Mouse (Mus musculus) spleen, adult 12 weeks (tissue): ENCODE data around the gene Raver2.
A peak's percentile ranks its signal among the peaks of the same experiment; 100 is the strongest.

Experiments
- DNase-seq: peaks from one replicate; pipeline ENCODE4 v3.0.0; 2022; ENCODE audit warnings: low spot score

Gene Raver2

DNA sequence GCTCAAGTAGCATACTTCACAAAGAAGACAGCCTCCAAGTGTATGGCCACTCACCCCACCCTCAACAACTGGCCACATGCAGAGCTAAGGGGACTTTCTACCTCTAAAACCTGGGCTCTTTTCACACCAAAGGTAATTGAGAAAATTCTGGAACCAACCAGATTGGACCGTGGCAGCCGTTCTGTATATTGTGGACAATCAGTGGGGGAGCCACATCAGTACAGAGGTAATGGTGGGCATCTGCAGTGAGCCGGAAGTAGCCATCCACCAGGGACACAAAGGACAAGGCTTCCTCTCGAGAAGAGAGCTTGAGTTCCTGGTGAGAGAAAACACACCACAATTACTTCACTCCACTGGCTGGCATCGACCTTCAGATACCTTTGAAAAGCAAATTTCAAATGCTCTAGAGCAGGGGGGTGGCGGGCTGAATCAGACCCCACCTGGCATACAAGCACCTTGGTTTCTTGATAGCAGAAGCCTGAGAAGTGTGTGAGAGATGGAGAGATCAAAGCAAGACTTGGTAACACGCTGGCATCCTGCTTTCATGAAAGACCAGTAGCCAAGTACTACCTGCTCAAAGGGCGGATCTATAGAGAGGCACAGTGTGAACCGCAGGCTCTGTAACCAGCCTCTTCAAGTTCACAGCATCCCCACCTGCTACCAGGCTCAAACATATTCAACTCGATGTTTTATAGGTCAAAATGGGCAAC lies 106.3 kb downstream of the Raver2 start:
- DNase-seq = no peak

DNA sequence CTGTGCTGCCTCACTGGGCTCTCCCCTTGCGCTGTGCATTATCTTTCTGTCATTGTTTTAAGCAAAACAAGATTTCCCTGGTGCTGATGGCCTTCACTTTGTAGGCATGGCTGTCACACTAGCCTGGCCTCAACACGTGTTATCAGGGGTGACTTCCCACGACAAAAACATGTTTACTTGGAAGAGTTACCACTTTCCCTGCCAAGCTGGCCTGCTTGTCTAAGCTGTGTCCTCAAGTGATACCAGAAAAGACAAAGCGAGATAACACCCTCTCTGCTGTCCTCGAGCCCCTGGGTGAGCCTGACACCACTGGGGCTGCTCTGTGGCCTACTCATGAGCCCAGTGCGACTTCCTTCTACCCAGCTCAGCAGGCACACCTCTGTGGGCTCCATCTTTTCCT lies 107.3 kb downstream of the Raver2 start:
- no peak for DNase-seq

DNA sequence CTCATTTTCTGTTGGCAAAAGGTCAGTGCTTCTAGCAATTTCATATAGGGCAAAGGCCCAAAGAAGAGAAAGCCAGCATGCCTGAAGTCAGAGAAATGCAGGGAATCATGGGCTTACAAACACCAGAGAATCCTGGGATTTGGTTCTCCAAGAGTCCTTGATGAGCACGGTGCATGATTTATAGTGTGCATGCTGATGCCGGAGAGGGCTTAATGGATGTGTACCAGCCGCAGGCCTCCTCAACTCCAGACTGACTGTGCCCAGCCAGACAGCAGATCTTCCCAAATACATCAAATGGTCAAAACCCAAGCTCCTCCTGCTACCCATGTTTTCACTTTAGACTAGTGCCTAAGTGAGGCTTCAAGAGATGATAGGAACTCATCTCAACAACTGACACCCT lies 109.0 kb downstream of the Raver2 start:
- no peak for DNase-seq

DNA sequence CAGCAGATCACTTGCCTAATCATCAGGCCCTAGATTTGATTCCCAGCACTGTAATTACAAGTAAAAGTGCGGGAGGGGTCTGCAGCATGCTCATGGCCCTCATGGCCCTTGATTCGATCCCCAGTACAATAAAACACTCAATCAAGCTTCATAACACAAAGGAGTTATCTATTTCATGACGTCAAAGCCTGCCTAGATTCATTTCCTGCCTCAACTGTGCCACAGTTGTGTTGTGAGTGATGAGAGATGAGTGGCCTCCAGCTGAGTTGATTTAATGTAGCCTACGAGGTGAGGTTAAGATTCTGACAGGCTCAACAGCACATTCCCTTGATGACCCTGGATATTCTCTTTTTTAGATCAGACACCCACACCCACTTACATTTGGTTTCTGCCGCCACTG lies 110.3 kb downstream of the Raver2 start:
- no peak for DNase-seq

DNA sequence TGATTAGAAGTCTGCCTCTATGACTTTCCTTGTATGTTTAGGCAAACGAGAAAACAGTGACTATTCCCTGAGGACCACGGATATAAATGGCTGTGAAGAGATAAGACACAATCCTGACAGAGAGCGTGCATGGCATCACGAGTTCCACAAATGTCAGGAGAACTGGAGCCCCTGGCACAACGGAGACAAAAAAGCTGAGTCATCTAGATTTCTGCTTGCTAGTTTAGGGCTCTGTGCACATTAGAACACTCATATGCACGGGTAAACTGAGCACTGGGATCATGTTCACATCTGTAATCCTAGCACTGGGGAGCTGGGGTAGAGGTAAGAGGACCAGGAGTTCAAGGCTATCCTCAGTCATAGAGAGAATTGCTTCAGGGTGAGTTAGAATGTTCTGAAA lies 111.1 kb downstream of the Raver2 start:
- no peak for DNase-seq

DNA sequence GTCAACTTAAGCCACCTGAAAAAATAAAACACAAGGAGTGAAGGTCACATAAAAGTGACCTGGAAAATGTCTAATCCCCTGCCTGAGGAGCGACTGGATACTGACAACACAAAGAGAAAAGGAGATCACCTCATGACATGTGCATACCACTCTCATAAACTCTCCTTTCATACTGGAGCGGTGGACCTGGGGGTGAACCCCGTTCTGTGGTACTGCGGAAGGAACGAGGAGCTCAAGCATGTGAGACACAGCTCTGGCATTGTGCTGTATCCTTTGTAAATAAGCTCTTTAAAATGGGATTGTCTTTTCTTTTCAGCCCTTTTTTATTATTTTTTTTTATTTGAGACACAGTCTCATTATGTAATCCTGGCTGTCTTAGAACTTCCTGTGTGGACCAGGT lies 111.9 kb downstream of the Raver2 start:
- no peak for DNase-seq

DNA sequence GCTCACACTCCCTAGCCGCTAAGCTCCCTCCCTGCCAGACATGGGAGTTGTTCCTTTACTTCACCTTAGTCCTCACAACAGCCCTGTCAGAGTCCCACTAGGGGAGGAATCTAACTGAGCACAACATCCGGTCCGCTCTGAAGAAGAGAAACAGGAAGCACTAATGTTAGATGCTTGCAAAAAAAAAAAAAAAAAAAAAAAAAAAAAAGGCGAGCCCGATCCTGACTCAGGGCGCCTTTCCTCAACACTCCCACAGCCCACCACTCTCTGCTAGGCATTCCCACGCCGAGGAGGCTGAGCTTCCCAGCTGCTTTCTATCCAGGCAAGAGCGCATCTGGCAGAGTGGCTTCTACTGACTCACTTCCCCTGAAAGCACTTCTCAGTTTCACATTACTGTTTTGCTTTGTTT lies 113.8 kb downstream of the Raver2 start:
- no peak for DNase-seq

DNA sequence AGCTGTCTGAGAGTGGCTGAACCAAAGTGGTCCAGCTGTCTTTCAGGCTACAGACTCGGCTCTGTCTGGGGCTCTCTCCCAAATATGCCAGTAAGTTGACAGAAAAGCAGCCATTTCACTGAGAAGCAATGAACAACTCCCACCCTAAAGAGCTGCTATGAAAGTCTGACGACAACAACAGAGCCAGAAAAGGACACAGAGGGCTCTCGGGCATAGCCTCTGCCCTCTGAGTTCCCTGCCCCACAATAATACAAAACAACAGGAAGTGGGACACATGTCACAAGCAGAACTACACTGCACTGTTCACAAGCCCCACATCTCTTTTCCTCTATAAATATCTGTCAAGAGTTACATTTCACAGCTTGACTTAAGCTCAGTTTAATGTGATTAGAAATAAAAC lies 116.4 kb downstream of the Raver2 start:
- no peak for DNase-seq

DNA sequence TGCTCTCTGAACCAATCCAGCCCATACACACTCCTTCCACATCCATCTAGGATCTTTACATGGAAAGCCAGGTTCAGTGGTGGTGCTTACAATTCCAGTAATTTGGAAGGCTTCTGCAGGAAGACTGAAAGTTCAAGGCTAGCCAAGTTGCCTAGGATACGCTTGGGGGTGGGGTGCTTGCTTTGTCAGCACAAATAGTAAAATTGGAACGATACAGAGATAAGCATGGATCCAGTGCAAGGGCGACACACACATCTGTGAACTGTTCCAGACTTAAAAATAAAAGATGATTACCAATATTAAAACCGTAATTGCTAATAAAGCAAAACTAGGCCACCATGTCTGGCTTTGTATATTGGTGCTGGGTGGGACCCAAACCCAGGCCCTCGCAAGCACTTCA lies 117.8 kb downstream of the Raver2 start:
- DNase-seq = no peak

DNA sequence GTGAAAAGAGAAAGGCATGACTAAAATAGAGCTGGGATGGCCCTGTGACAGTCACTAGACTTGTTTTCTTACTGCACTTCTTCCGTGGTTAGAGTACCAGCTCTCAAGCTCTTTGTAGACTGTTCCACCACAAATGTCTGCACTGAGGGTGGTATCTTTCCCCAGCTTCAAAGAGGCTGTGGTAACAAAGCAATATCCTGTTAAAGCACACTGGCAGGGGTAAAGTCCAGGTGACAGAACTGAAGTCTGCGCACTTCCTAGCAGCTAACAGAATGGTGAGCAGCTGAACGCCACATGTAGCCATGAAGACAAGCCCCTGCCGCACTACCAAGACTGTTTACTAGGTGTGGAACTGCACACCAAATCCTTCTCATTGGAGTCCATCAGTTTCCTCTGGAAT lies 118.6 kb downstream of the Raver2 start:
- no peak for DNase-seq

DNA sequence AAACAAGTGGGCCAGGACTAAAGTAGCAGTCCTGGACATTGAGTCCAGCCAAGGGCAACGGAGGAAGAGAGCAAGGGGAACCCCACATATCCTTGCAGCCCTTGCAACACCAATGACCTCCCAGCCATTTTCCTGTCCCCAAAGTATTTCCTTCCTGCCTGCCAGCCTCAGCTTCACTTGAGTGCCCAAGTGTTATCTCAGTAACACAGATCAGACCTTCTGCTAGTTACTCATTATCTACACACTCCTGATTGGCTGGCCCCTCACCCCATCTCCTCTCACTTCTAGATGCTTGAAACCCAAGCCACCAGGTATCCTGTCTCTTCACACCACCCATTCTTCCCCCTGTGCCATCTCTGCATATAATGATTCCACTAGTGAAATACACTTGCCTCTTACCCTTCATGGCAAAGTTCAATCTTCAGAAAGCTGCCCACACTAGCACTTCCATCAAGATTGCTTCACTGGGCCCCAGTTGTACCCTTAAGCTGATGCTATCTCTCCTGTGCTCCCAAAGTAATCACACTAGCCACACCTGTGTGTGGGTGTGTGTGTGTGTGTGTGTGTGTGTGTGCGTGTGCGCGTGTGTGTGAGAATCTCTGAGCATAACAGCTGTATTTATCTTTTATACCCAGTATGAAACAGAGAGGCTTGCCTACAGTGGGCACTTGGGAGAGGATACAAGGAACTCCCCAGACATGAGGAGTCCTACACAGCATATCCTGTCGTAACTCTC lies 123.6 kb downstream of the Raver2 start:
- DNase-seq = peak; percentile 46

DNA sequence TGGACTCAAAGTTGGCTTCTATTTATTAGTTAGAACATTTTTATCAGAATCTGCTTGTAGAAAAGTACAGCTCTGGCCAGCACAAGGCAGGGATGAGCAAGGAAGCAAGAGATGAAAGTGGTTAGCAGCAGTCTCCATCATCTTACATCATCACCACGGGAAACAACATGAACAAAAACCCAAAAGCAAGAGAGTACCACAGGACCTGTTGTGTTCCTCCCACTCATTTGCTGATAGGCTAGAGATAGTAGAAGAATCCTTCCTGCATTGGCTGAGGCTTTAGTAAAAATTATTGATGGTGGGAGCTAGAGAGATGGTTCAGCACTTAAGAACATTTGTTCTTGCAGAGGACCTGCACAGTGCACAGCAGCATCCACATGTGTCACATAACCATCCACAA lies 125.4 kb downstream of the Raver2 start:
- DNase-seq = no peak

DNA sequence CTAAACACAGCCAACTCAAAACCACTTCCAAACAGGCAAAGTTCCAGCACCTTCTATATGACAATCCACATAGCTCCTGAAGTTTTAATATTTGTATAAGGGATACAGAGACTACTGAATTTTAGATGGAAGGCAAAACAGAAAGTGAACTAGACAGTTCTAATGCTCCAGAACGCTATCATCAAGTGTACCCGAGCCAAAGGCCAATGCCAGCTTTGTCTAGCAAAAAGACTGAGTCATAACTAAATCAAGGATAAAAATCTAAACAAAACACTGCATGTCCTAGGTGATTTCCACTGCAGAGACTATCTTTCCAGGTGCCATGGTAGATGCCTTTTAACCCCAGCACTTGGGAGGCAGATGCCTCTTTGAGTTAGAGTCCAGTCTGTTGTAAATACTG lies 127.6 kb downstream of the Raver2 start:
- DNase-seq = no peak

DNA sequence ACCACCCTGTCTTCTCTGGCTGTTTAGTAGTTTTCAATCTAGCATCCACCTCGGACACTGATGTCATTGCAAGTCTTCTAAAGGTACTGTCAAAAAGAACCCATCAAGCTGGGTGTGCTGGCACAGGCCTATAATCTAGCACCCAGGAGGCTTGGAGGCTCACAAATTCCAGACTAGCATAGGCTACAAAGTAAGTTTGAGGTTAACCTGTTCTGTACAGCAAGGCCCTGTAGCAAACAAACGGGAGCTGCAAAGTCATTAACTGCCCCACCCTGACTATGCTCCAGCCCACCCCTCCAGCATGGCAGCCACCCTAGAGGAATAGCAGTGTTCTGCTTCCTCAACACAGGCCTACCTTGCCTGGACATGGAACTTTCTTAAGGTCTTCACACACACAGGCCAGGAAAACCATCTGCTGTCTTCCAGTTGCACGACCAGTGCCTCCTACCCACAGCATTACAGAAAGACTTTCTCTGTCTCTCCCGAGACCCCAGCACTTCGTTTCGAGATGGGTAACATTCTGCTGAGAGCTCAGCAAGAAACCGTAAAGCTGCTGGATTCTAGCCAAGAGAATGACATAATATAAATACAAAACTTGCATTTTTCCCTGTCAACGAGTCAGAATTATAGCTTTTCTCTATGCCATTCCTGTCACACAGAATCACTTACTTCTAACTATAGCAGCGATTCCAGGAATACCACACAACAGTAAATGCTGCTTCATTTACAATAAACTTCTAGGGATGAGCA lies 128.8 kb downstream of the Raver2 start:
- DNase-seq = no peak

DNA sequence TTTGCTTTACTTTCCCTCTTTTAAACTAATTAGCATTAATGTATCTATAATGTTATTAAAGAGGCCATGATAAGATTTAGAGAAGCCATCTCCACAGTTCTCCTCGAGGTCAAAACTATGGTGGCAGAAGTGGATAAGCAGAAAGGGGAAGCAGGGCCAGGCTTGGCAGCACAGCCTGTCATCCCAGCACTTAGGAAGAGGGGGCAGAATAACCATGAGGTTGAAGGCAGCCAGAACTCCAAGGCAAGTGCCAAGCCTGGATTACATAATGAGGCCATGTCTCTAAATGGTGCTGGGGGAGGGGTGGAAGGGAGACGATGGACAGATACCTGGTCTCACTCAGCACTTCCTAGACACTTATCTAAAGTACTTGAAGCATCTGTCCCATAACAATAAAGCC lies 129.6 kb downstream of the Raver2 start:
- no peak for DNase-seq

DNA sequence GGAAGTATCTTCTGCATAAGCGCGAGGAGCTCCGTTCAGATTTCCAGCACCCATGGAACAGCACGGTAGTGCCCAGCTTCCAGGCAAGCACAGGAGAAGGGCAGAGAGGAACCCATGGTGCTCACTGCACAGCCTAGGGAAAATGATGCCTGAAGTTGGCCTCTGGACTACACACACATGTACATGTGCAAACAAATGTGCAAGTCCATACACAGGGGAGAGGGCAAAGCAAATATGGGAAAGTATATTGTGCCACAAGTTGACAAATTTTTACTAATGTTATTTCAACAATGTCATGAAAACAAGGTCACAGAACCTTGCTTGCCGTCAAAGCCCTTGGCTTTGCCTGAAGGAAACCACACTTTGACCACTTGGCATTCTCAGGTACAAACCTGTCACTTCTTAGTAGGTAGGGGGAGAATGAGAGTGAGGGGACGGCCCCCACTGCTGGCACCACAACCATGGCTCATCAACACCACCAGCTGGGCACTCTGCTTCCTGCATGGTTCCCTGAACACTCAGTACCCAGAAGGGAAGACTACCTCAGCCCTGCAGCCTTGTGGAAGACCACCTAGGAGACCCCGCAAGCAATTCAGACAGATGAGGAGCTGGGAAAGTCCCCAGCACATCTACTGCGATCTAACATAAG lies 130.8 kb downstream of the Raver2 start:
- no peak for DNase-seq
